ENCODE assay signal across 9 mouse cellular contexts in the genomic region with DNA sequence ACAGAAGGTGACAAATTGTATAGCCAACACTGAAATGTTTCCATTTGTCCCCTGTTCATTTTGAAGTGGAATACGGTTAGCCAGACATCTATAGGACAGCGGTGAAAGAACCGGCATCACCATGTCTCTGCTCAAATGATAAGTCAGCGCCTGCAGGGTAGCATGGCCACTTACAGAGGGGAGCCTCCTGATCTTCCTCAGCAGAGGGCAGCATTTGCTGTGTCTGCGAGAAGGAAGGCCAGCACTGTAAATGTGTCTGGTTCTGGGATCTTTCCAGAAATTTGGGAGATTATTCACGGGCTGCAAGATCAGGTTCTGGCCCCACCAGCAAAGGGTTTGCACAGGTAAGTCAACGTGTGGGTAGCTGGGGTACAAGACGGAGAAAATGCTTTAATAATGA. TPM values are rescaled to one million over a fixed set of nuclear protein-coding genes. Genes with fewer than 3 reads are reported as not detected.
DNase-seq lines count a peak whose midpoint lies in the region; ATAC-seq and TF ChIP-seq lines count a peak whose summit lies in the region.
"Had no signal": no experiment of that assay in that cellular context is flagged by ENCODE, and none has a peak within 500 bp of the region (broad histone marks: within the 10 kb centered on the region; RNA-seq: fewer than 3 reads in every experiment).

No protein-coding gene starts in this region.

- H3K4me3 ChIP-seq in intestine, postnatal 0 days (ENCODE audit: low read depth, low read length) = no peak overlapping the region
- no peak overlapping the region for H3K4me3 ChIP-seq in intestine, embryonic 15.5 days (replicated peaks)
- no peak overlapping the region for H3K4me3 ChIP-seq in testis, adult 2 months (ENCODE audit: control insufficient read depth, low read depth, low read length)
- H3K4me3 ChIP-seq in embryonic facial prominence, embryonic 10.5 days = no peak overlapping the region
- H3K4me3 ChIP-seq: hindbrain, embryonic 15.5 days had no signal

- no peaks in the 10 kb centered on the region for H3K9me3 ChIP-seq in intestine, postnatal 0 days (ENCODE audit: control insufficient read depth)
- no peaks in the 10 kb centered on the region for H3K9me3 ChIP-seq in intestine, embryonic 15.5 days
- no peaks in the 10 kb centered on the region for H3K9me3 ChIP-seq in embryonic facial prominence, embryonic 10.5 days
- H3K9me3 ChIP-seq: hindbrain, embryonic 15.5 days had no signal

- no peak for ATAC-seq in intestine, postnatal 0 days
- ATAC-seq in intestine, embryonic 15.5 days = no peak
- ATAC-seq in erythroid progenitor cell, adult 5-6 weeks (replicated peaks; ENCODE audit: low FRiP score, poor library complexity, severe bottlenecking) = no peak

- peak; percentile 78 for TF ChIP-seq CTCF in intestine, postnatal 0 days (IDR thresholded peaks at IDR 0.05; ENCODE audit: low read depth)
- TF ChIP-seq CTCF in testis, adult 2 months (IDR thresholded peaks at IDR 0.05; ENCODE audit: control insufficient read depth, insufficient read depth, insufficient replicate concordance, low read depth, low read length) = peak; percentile 37; the same call in 1 of the 2 replicates

- H3K4me1 ChIP-seq in intestine, postnatal 0 days (replicated peaks; ENCODE audit: control insufficient read depth, insufficient read depth, low read length) = no peaks in the 10 kb centered on the region
- H3K4me1 ChIP-seq in intestine, embryonic 15.5 days (replicated peaks) = no peaks in the 10 kb centered on the region
- no peaks in the 10 kb centered on the region for H3K4me1 ChIP-seq in testis, adult 2 months (ENCODE audit: control insufficient read depth, insufficient read depth, low read length)
- no peaks in the 10 kb centered on the region for H3K4me1 ChIP-seq in embryonic facial prominence, embryonic 10.5 days
- H3K4me1 ChIP-seq: hindbrain, embryonic 15.5 days had no signal

- H3K27me3 ChIP-seq in intestine, postnatal 0 days (replicated peaks; ENCODE audit: control insufficient read depth, insufficient read depth, low read length) = no peaks in the 10 kb centered on the region
- no peaks in the 10 kb centered on the region for H3K27me3 ChIP-seq in intestine, embryonic 15.5 days (replicated peaks)
- no peaks in the 10 kb centered on the region for H3K27me3 ChIP-seq in testis, adult 2 months (ENCODE audit: control insufficient read depth, insufficient read depth, low read length)
- no peaks in the 10 kb centered on the region for H3K27me3 ChIP-seq in embryonic facial prominence, embryonic 10.5 days (replicated peaks; ENCODE audit: low read depth, poor library complexity, severe bottlenecking)
- H3K27me3 ChIP-seq: hindbrain, embryonic 15.5 days had no signal

- 73% methylated on average over 8 of the region's 8 CpGs for WGBS in intestine, postnatal 0 days
- WGBS in intestine, embryonic 15.5 days = 76% methylated on average over 8 of the region's 8 CpGs
- 72% methylated on average over 8 of the region's 8 CpGs for WGBS in embryonic facial prominence, embryonic 10.5 days

- TF ChIP-seq POLR2A in testis, adult 2 months (IDR thresholded peaks at IDR 0.05; ENCODE audit: control insufficient read depth, low read depth, low read length) = no peak

- H3K27ac ChIP-seq in intestine, postnatal 0 days (ENCODE audit: low read depth, low read length) = no peak overlapping the region
- H3K27ac ChIP-seq in intestine, embryonic 15.5 days = no peak overlapping the region
- no peak overlapping the region for H3K27ac ChIP-seq in testis, adult 2 months (ENCODE audit: control insufficient read depth, insufficient read depth, low read depth, low read length)
- H3K27ac ChIP-seq in embryonic facial prominence, embryonic 10.5 days (replicated peaks) = no peak overlapping the region
- H3K27ac ChIP-seq: hindbrain, embryonic 15.5 days had no signal

- no peak overlapping the region for H3K9ac ChIP-seq in intestine, postnatal 0 days (ENCODE audit: low read depth, low read length)
- no peak overlapping the region for H3K9ac ChIP-seq in intestine, embryonic 15.5 days
- H3K9ac ChIP-seq: hindbrain, embryonic 15.5 days had no signal

- no peak overlapping the region for H3K4me2 ChIP-seq in intestine, postnatal 0 days (replicated peaks; ENCODE audit: low read depth)
- no peak overlapping the region for H3K4me2 ChIP-seq in intestine, embryonic 15.5 days (replicated peaks)
- H3K4me2 ChIP-seq: hindbrain, embryonic 15.5 days had no signal

- peaks cover 11% of the 10 kb centered on the region; the same call in 1 of the 2 replicates for H3K36me3 ChIP-seq in intestine, postnatal 0 days (ENCODE audit: control insufficient read depth, insufficient read depth)
- H3K36me3 ChIP-seq in intestine, embryonic 15.5 days = no peaks in the 10 kb centered on the region
- H3K36me3 ChIP-seq in testis, adult 2 months (ENCODE audit: control insufficient read depth, insufficient read depth, low read length) = no peaks in the 10 kb centered on the region
- H3K36me3 ChIP-seq in embryonic facial prominence, embryonic 10.5 days (replicated peaks) = peaks cover 3% of the 10 kb centered on the region; the same call in 1 of the 2 replicates
- H3K36me3 ChIP-seq: hindbrain, embryonic 15.5 days had no signal

- DNase-seq in testis, postnatal 10 days (ENCODE audit: low spot score) = no peak
- DNase-seq in embryonic facial prominence, embryonic 10.5 days (ENCODE audit: low spot score) = peak; percentile 26
- peak; percentile 38 for DNase-seq in mesoderm, embryonic 11.5 days (ENCODE audit: low read depth, low spot score)
- DNase-seq in left cerebral cortex, adult 11 months (ENCODE audit: low spot score) = no peak

RNA-seq across cellular contexts. Expression of a gene that starts 51.0 kb away (rescaled TPM):
- polyA plus RNA-seq in intestine, postnatal 0 days (2015; fragmentation: Nextera tagmentation; extraction: Ambion mirVana) = 9.3 and 9.8 TPM in 2 replicates
- 6.4 and 7.6 TPM in 2 replicates for polyA plus RNA-seq in intestine, embryonic 15.5 days (2015; fragmentation: Nextera tagmentation; extraction: Ambion mirVana)
- polyA plus RNA-seq in testis, adult 2 months (2012; rRNA removed) = 9.8 and 9.9 TPM in 2 replicates
- polyA plus RNA-seq in embryonic facial prominence, embryonic 10.5 days (2016; fragmentation: Nextera tagmentation; extraction: Ambion mirVana) = 2.8 and 3.3 TPM in 2 replicates
- total RNA-seq in erythroid progenitor cell, adult 5-6 weeks (2015; ENCODE audit: low replicate concordance) = 112 and 118 TPM in 2 replicates
- total RNA-seq in erythroid progenitor cell, adult 5-6 weeks (2017; ENCODE audit: low replicate concordance) = 181 and 233 TPM in 2 replicates

Comparison
In these comparisons a context has a peak if more than half of its experiments do, and no peak if none do; other contexts are left out.
1. DNase-seq: peak in embryonic facial prominence, embryonic 10.5 days (single experiment) and mesoderm, embryonic 11.5 days (single experiment); none in testis, postnatal 10 days (single experiment) and left cerebral cortex, adult 11 months (single experiment).